Mouse (Mus musculus) heart, adult 2 months (tissue): ENCODE measurements around the gene Proser2. TPM values are rescaled to one million over a fixed set of nuclear protein-coding genes. Genes with fewer than 3 reads are reported as not detected.
A peak's percentile ranks its signal among the peaks of the same experiment; 100 is the strongest.

Experiments used
- DNase-seq, 2 experiments: peaks; one replicate each; pipeline ENCODE4 v3.0.0; 2021
- H3K27ac ChIP-seq: fragments of 200-600 bp; 2 replicates; pipeline ENCODE4 v1.8.1; 2022
- H3K27me3 ChIP-seq: fragments of 200-500 bp; 2 replicates; pipeline ENCODE4 v1.6.1; 2012; ENCODE audit warnings: mild to moderate bottlenecking, low read length, inconsistent platforms, mixed read lengths; ENCODE audit not compliant: control insufficient read depth, insufficient read depth
- H3K36me3 ChIP-seq: fragments of 200-500 bp; 2 replicates; pipeline ENCODE4 v1.6.1; 2012; ENCODE audit warnings: low read length, inconsistent platforms; ENCODE audit not compliant: control insufficient read depth, insufficient read depth
- H3K4me1 ChIP-seq: fragments of 200-500 bp; 2 replicates; pipeline ENCODE4 v1.6.1; 2011; ENCODE audit warnings: low read length; ENCODE audit not compliant: control insufficient read depth, insufficient read depth
- H3K4me3 ChIP-seq: fragments of 200-600 bp; 2 replicates; pipeline ENCODE4 v1.8.1; 2022
- H3K79me2 ChIP-seq: fragments of 200-500 bp; replicated peaks from 2 replicates; pipeline ENCODE4 v1.6.1; 2012; ENCODE audit warnings: mild to moderate bottlenecking, inconsistent platforms, low read length, moderate library complexity, mixed read lengths; ENCODE audit not compliant: control insufficient read depth, insufficient read depth
- H3K9ac ChIP-seq: fragments of 200-500 bp; 2 replicates; pipeline ENCODE4 v1.6.1; 2012; ENCODE audit warnings: low read depth, mild to moderate bottlenecking, control low read depth, inconsistent platforms, low read length, mixed read lengths
- CTCF ChIP-seq: fragments of 200-600 bp; IDR thresholded peaks from 2 replicates; pipeline ENCODE4 v1.8.1; 2022; ENCODE audit warnings: antibody characterized with exemption, mild to moderate bottlenecking, moderate library complexity
- EP300 ChIP-seq: fragments of 200-500 bp; IDR thresholded peaks from 2 replicates; pipeline ENCODE4 v1.6.1; 2011; ENCODE audit warnings: low read depth, low read length, control low read depth; ENCODE audit not compliant: insufficient read depth
- POLR2A ChIP-seq: fragments of 200-500 bp; IDR thresholded peaks from 2 replicates; pipeline ENCODE4 v1.6.1; 2011; ENCODE audit warnings: mild to moderate bottlenecking, low read depth, low read length, control low read depth; ENCODE audit not compliant: insufficient read depth
- WGBS: fragments of 180-500 bp; shearing (Covaris S2); methylation state at CpG from one replicate; pipeline ENCODE4 v1.1.7; 2018; 5-methylcytosine and 5-hydroxymethylcytosine counted together
- intact Hi-C: fragments of 180-260 bp; cut with DNase I; formaldehyde crosslinking; loops from one replicate; pipeline ENCODE4 v1.15.1; 2025
- polyA plus RNA-seq: library from polyadenylated mRNA; depleted of rRNA; stranded (reverse); fragments of >200 nt; gene quantifications from 2 replicates; pipeline ENCODE4 v1.2.3, GENCODE M21; 2012
- total RNA-seq, 2 experiments: library from RNA; stranded (reverse); gene quantifications; 2 replicates each; pipeline ENCODE4 v1.2.3; 2021

Gene Proser2
- total and polyA plus RNA-seq, 3 experiments = 4.7 to 16.6 (median 12.2) TPM

DNA sequence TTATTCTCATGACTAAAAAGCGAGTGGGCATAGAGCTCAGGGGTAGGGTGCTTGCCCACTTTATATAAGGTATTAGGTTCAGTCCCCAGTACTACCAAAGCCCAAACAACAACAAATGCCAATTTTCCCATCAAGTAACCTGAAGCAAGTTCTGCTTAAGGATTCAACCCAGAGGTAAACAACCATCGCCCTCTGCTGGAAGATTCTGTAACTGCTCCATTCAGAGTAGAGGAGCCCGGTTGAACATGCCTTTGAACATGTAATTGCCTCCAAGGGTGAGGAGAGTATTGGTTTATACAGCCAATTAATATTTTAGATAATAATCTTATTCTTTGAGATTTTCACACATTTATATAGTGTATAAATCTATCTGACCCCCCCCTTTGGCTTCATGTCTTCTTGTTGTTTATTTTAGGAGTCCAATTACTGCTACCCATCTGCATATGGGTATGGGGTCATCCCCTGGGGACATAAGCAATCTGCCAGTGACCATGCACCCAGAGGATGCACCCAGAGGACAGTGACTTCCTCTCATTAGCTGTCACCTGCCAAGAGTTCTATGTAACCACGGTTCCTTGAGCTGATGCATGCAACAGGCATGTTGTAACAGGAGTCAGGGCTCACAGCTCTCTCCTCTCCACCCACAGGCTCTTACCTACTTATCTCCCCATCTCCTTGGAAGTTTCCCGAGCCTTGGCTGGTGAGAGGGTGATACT is 38.0 kb upstream of the Proser2 start:
- Histone ChIP-seq H3K4me3 (no peak overlapping the region), H3K27ac (no peak overlapping the region), H3K79me2 (no peaks in the 10 kb centered on the region), H3K36me3 (no peaks in the 10 kb centered on the region), H3K4me1 (peaks cover 1% of the 10 kb centered on the region; the same call in 1 of the 2 replicates), H3K27me3 (no peaks in the 10 kb centered on the region), H3K9ac (no peak overlapping the region)
- TF ChIP-seq POLR2A (no peak), EP300 (no peak), CTCF (peak; percentile 95)
- WGBS = 23% methylated on average over 5 of the region's 5 CpGs
- intact Hi-C loops = loop anchor here (1.0 to 5.0 kb wide), 3 partner anchors 116 to 173 kb away; no protein-coding TSS in a partner anchor
- DNase-seq = peak; percentile 42 to 57

DNA sequence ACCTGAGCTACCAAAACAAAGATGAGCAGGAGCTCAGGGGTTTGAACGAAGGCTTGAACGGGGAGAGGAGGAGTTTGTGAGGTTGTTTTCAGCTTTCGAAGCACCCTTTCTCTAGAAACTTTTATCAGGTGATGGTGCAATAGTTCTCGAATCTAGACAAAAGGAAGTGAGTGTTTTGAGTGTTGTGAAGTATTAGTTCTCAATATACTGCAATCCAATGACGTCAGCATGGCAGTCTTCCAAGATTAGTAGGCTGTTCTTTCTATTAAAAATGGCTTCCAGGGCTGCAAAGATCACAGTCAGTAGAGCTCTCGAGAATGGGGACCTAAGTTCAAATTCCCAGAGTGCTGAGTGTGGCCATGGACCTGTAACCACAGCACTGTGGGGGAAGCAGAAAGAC is 35.8 kb upstream of the Proser2 start:
- Histone ChIP-seq H3K27me3 (no peaks in the 10 kb centered on the region), H3K36me3 (no peaks in the 10 kb centered on the region), H3K27ac (no peak overlapping the region), H3K9ac (no peak overlapping the region), H3K4me1 (peaks cover 3% of the 10 kb centered on the region; the same call in 1 of the 2 replicates), H3K4me3 (no peak overlapping the region), H3K79me2 (no peaks in the 10 kb centered on the region)
- TF ChIP-seq EP300 = no peak
- no peak for TF ChIP-seq POLR2A
- TF ChIP-seq CTCF = no peak
- 33% methylated on average over 6 of the region's 6 CpGs for WGBS
- DNase-seq = no peak
- intact Hi-C loops = loop anchor here (5.0 kb wide), 2 partner anchors 113 to 153 kb away; no protein-coding TSS in a partner anchor

DNA sequence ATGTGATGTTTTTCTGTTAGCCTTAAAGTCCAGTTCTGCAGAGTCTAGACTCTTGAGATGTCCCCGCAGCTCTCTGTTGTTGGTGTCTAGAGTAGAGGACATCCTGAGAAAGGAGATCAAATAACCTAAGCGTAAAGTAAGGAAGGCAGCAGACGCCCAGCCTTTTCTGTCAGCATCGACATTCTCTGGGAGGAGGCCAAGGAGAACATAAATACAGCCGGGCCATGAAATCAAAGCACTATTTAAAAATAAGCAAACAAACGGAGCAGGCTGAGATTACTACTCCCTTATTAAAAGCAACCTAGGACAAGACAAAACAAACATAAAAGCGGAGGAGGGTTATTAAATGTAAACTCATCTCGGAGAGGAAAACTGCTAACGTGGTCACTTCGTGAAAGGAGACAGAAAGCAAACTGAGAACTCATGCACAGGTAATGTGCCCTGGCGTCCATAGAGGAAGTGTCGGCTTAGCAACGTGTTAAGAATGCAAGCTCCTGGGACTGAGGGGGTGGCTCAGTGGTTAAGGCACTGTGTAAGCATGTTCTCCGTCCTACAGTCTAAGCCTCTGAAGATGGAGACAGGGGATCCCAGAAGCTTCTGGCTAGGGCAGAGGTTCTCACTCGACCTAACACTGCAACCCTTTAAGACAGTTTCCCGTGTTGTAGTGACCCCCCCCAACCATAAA is 34.7 kb upstream of the Proser2 start:
- H3K4me1 ChIP-seq = peaks cover 3% of the 10 kb centered on the region; the same call in 1 of the 2 replicates
- H3K4me3 ChIP-seq = no peak overlapping the region
- H3K36me3 ChIP-seq = no peaks in the 10 kb centered on the region
- no peaks in the 10 kb centered on the region for H3K27me3 ChIP-seq
- TF ChIP-seq EP300 = no peak
- no peak for TF ChIP-seq POLR2A
- TF ChIP-seq CTCF = no peak
- H3K9ac ChIP-seq = no peak overlapping the region
- 48% methylated on average over 16 of the region's 16 CpGs for WGBS
- DNase-seq = no peak
- H3K79me2 ChIP-seq = no peaks in the 10 kb centered on the region
- intact Hi-C loops = loop anchor here (5.0 kb wide), 2 partner anchors 112 to 152 kb away; no protein-coding TSS in a partner anchor
- H3K27ac ChIP-seq = no peak overlapping the region

DNA sequence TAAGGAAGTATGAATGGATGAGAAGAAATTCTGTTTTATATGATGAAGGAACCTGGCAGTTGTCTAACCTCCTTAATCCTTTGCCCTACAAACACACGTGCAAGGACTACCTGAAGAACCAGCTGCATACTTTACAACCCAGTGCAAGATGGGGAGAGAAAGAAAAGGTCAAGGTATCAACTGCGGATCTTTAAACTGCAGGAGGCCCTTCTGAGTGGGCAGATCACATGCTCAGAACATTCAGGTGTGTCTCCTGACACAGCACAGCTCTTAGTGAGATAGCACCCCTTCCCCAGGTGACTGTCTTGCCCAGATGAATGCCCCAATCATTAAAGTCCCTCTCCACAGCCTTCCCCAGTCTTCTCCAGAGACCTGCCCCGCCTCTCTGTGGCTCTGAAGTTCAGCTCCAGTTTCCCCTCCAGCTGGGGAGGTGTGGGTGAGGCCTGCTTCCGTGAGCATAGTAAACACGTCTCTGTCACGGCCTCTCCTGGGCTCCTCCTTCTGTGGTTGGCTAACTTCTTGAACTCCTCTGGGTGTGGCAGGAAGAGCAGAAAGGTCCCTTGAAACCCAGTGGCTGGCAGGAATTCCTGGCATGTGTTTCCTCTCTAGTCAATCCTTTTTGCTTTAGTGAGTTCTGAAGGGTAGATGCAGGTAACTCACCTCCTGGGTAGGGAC is 32.5 kb upstream of the Proser2 start:
- intact Hi-C loops = no loop called here

DNA sequence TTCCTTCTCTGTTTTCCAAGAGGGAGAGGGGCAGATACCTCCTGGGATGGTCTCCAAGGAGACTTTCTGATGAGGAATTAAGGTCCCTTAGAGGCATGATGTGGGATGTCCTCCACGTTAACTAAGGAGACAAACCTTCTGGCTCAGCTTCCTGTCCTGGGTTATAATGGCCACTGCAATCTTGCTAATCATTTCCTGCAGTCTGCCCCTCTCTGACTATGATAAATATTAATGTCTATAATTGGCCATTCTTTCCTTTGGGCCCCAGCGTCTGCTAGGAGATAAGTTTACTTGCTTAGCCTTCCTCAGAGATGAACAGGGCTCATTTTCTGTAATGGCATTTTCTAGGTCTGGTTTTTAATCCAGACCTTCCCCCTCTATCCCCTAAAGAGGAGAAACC is 29.7 kb upstream of the Proser2 start:
- no peaks in the 10 kb centered on the region for H3K79me2 ChIP-seq
- no peaks in the 10 kb centered on the region for H3K27me3 ChIP-seq
- H3K4me3 ChIP-seq = no peak overlapping the region
- 0 out of 2 replicates have a peak, but pooled peaks cover 2% of the 10 kb centered on the region for H3K4me1 ChIP-seq
- DNase-seq = no peak
- WGBS = 23% methylated on average over 2 of the region's 2 CpGs
- no peak overlapping the region for H3K9ac ChIP-seq
- TF ChIP-seq POLR2A (no peak), CTCF (no peak), EP300 (no peak)
- no peaks in the 10 kb centered on the region for H3K36me3 ChIP-seq
- H3K27ac ChIP-seq = no peak overlapping the region
- intact Hi-C loops = no loop called here

More for the DNA sequence above, 32.5 kb upstream of the Proser2 start:
- no peak overlapping the region for H3K4me3 ChIP-seq
- H3K79me2 ChIP-seq = no peaks in the 10 kb centered on the region
- H3K4me1 ChIP-seq = peaks cover 3% of the 10 kb centered on the region; the same call in 1 of the 2 replicates
- no peaks in the 10 kb centered on the region for H3K27me3 ChIP-seq
- no peak for TF ChIP-seq CTCF
- TF ChIP-seq POLR2A = no peak
- no peak for TF ChIP-seq EP300
- H3K27ac ChIP-seq = no peak overlapping the region
- H3K9ac ChIP-seq = no peak overlapping the region
- peak in 1 of 2 experiments; percentile 18 for DNase-seq
- no peaks in the 10 kb centered on the region for H3K36me3 ChIP-seq
- WGBS = 51% methylated on average over 6 of the region's 6 CpGs
